Mouse (Mus musculus): ENCODE results near the gene 2410137M14Rik.

DNA sequence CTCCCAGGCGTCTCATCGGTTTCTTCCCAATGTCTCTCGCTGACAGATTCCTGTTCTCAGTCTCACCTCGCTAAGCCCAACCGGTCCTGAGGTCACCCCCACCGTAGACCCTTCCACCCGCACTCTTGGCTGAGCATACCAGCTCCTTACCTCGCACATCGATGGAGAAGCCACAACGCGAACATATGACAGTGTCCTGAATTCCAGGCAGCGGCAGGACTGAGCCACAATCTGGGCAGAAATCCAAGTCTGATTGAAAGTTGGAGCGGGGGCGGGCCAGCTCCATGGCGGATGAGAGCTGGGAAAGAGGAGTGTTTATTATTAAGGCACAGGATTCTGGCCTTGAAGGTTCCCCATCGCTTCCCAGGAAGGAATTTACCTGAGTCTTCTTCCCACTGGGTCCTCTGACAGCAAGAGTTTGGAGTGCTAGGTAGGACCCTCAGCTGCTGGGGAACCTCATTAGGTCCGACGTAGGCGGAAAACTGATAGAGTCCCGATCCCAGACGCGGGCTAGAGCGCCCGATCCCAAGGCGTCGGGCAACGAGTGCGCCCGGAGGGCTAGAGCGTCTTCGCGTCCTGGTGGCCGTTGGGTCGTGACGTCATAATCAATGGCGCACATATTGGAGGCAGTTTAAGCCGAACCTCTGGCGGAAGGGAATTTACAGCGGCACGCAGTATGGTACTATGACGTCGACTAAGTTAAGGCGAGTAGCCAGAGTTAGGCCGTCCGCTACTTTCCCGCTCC, 22.9 kb downstream of the 2410137M14Rik start, which contains the start of the genes Znrd1 and Znrd1as:
- TF ChIP-seq CTCF (conservative IDR thresholded peaks at IDR 0.05 in 1 of 2, IDR thresholded peaks at IDR 0.05 in 1 of 2; ENCODE audit: low read depth in 2 of 2, low read length in 2 of 2) (no peak), POLR2AphosphoS2 (IDR thresholded peaks at IDR 0.05; ENCODE audit: low read depth, low read length) (no peak), CHD1 (IDR thresholded peaks at IDR 0.05; ENCODE audit: low read depth, low read length) (no peak), NELFE (IDR thresholded peaks at IDR 0.05; ENCODE audit: low read depth, low read length) (peak; percentile 65)
